Mouse (Mus musculus) lung, postnatal 25 days (tissue): ENCODE measurements around the gene Zbtb38.

Experiments used
- DNase-seq: peaks from one replicate; pipeline ENCODE4 v3.0.0; 2022; ENCODE audit warnings: low spot score

Gene Zbtb38

DNA sequence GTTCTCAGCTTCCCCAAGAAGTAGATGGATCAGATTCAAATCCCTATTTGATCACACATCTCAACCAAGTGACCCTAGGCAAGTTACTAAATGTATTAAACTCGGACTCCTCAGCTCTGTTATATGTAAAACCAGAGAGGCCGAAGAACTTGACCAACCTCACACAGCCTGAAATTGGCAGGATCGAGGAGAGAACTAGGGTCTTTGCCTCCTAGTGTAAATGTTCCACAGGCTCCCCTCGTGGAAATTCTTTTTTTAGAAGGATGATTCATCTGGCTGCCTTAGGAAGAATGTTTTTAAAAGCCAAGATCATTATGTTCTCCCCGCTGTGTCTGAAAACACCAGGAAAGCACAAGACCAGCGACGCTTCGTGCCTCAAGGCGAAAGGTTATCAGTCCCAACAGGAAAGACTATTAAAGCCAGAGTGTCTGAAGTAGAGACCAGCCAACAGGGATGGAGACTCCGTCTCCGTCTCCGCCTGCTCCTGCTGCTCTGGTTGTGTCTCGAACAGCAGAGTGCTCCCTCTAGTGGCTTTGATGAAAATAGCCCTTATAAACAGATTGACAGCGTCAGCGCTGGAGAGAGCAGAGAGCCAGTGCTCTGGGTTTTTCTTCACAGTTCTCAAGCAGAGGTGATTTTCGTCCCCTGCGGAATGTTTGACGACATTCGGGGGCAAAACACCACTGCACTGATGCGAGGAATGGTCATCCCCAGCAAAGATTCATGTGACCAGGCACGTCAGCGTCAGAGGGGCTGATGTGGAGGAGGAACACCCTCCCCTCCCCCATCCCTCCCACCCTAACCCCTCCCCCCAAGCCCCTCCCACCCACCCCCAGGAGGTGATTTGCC lies 6.3 kb upstream of the Zbtb38 start:
- peak; percentile 91 for DNase-seq

- no peak for DNase-seq
Measured at GRCm38 (mm10) chr9:96756638-96757435, 4.2 kb upstream of the Zbtb38 start.

DNA sequence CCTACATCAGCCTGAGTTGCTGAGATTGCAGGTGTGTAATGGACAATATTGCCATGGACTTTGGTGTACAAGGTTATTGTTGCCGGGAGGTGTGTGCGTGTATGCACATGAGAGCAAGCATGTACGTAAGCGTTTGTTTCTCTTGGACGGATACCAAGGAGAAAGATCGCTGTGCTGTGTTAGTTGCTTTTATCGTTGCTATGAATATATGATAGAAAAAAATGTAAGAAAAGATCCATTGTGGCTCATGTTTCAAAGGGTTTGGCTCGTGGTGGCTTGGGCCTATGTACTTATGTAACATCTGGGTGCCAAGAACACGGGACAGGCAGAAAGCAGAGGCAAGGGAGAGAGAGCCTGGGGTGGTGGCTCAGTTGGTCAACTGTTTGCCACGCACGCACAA lies 3.1 kb upstream of the Zbtb38 start:
- DNase-seq: peak; percentile 40

DNA sequence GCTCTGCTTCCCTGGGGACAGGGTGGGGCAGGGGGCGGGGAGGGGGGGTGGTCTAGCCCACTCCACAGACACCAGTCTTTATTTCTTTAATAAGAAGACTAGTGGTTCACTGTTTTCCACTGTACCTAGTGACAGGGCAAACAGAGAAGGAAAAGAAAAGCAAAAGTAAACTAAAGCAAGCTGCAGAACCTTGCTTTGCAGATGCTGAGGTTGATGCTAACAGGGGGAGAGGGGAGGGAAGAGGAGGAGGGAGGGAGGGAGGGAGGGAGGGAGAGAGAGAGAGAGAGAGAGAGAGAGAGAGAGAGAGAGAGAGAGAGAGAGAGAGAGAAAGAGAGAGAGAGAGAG lies 2.0 kb upstream of the Zbtb38 start:
- no peak for DNase-seq

- DNase-seq: peak; percentile 45
Measured at GRCm38 (mm10) chr9:96753921-96754624, 1.4 kb upstream of the Zbtb38 start.

DNA sequence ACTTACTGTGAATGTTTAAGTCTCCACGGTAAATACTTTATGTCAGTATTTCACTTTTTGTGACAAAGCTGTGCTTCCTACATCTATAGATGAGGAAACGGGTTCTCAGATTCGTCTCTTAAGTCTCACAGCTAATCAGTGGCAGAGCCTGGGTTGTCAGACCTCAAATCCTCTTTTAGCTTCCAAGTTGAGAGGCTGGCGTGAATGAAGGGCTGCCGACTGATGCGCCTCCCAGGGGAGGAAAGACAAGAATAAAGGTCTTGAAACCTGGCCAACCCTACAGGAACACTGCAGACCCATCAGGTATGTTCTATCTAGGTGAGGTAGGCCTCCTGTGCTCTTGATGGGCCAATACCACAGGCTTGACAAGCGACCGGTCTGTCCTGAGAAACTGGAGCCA lies 761 bp upstream of the Zbtb38 start:
- DNase-seq: no peak

DNA sequence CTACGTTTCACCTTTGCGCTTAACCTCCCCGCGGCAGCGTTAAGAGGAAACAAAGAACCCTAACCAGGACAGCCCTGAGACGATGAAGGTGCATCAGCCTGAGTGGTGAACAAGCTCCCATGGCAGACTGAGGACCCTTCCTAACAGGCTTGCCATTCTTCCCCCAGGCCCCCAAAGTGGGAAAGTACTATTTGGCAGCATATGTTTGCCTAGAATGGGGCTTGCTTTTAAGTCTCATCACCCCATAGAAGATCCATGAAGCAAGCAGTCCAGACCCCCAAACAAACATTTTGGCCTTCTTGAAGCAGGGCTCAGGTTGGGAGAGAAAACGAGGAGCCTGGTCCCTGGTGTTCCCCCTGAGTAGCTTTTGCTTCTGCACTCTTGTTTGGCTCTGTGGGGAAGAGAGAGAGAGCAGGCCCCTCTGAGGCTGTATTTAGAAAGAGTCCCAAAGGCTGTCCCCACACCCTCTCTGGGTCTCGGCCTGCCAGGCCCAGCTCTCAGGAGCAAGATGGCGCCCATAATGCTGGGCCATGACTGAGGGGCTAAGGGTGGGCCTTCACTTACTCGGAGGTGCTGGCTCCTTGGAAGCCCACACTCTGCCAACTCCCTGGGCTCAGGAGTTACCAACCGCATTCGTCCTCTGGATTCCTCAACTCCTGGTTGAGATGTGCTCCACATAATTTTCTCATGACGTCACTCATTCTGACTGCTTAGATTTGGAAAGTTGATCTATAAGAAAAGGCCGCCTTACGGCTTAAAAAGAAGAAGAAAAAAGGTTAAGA lies 619 bp downstream of the Zbtb38 start:
- DNase-seq: no peak

DNA sequence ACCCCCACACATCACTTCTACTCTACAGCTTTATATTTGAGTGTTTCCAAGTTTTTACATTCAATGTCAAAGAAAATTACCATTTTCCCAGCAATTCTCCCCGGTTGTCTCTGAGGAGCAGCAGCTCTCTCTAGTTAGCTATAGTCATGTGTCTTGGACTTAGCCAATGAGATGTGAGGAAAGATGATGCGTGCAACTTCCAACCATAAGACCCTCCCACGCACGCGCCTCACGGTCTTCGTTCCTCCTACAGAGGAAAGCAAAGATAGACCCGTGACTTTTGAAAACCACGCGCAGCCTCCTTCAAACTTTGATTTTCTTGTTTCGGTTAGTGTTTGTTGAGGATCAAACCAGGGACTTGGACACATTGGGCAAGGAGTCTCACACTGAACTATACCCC lies 2.0 kb downstream of the Zbtb38 start:
- DNase-seq: no peak

DNA sequence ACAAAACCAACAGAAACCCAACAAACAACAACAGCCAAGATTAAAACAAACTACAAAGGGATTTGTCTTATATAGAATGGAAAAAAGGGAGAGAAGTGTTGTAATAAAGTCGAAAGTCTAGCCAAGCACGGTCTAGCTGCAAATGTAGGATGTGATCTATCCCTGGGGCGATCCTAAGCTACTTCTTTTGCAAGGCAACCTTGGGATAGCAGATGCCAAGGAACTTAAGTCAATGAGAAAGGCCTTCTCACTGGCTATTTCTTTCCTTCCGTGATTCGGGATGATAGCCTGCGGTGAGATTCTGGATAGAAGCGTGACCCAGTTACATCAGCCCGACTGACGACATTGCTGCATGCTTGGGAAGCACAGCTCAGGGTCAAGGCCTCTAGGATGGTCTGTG lies 6.1 kb downstream of the Zbtb38 start:
- no peak for DNase-seq

DNA sequence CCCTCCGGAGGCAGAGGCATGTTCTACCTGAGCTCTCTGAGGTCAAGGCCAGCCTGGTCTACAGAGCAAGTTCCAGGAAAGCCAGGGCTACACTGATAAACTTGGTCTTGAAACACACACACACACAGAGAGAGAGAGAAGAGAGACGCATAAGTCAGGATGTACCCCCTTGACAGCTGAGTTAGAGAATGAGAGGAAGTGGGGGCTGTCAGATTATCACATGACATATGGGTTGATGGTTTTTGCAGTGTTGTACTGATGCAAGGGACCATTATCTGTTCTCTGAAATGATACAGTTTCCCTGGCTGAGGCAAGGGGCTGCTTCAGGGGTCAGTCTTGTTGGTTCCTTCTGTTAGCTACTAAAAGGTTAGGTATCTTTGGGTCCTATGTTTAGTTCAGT lies 7.7 kb downstream of the Zbtb38 start:
- no peak for DNase-seq

- no peak for DNase-seq
Measured at GRCm38 (mm10) chr9:96741365-96742085, 11.1 kb downstream of the Zbtb38 start.

DNA sequence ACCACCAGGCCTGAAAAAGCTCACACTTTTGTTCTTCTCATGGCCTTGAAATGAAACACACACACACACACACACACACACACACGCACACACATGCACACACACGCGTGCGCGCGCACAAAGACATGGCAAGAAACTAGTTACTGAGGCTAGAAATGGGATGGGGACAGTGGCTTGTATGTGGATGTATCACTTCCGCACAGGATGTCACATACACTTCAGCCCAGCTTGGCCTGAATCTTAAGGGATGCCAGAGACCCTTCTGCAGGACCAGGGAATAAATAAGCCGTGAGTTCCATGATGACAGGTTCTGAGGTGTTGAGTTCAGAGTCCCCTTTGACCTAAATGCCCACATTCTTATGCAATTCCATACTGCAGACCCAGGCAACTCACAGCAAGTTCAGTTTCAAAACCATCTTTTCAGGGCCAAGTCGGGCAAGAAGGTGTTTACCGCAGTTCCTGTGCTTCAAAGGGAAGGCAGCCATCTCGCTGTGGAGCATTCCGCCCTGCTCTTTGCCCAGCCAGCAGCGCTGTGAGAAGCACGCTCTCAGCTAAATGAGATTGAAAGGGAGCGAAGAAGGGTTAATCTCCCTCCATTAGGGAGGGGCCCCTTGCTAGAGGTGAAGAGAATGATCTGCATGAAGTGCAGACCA lies 11.8 kb downstream of the Zbtb38 start:
- no peak for DNase-seq

GRCm38 (mm10) chr9:96739808-96740711 lies 12.6 kb downstream of the Zbtb38 start:
- no peak for DNase-seq

DNA sequence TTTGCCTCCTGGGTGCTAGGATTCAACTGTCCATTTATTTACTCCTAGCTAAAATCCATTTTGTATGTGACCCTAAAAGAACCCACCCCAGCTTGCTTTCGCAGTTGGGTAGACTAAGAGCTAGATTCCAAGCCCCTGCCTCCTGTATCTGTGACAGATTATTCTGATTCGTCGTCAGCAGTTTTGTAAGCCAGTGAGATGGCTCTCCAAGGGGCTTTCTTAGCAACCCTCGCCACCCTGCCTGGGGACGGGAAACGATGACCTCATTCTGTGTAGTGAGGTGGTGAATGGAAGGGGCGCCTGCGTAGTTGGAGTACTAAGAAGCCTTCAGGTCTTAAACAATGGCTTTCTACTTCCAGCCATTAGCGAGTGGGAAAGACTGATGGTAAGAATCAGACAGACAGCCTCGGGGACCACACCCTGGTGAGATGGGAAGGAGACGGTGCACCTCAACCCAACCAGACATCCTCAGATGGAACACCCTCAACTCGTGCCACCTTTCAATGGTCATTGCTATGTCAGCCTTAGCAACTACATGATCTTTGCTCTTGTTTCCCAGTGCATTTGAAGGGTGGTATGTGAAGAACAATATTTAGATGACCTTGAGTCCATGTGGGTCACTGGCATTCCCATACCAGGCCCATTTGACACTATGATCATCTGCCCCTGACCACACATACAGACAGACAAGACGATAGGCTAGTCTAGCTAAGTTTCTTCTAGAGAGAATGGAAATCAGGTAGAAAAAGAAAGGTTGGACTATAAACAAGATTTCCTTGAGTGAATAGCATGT lies 13.9 kb downstream of the Zbtb38 start:
- DNase-seq: no peak

GRCm38 (mm10) chr9:96735946-96736345 lies 16.7 kb downstream of the Zbtb38 start:
- no peak for DNase-seq

DNA sequence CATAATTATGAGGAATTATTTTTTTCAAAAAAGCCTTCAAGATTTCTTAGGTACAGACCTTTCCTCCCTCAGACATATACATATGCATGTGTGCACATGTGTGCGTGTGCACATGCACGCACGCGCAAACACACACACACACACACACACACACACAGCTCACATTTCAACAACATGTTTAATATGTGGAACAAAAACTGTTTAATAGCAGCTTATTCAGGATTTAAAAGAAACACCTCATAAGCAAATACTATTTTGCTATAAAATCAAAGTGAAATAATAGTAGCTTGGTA lies 19.3 kb downstream of the Zbtb38 start:
- DNase-seq: no peak

DNA sequence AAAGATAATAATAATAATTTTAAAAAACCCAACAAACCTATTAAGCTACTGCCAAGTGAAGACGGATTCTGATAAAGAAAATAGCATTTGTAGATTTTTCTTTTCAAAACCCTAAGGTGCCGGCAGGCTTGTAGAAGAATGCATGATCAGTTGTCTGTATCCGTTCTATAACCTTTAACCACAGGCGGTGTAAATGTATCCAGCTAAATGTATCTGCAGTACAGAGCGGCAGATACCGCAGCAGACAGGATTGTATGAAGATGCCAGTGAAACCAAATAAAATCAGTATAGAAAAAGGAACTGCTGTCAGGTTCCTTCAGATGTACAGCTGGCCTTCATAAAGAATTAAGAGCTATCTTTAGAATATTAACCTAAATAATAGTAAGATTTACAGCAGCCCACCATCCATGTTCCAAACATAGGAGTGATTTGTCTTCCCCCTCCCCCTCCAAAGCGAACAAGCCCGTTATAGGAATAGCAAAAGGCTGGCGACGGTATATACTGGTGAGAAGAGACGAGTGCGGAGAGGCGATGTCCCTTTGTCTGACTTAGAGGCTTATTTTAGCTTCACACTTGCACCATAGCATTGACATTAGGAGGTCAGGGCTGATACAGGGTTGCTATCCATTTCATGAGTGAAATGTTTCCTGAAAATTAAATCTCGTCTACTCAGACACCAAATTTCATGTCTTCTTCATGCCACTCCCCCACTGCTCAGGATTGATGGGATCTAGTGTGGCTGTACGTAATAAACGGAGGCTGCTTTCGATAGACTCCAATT lies 19.8 kb downstream of the Zbtb38 start:
- no peak for DNase-seq

- DNase-seq: no peak
Measured at GRCm38 (mm10) chr9:96731961-96732511, 20.6 kb downstream of the Zbtb38 start.
